Mouse (Mus musculus) C2C12 (cell line): ENCODE measurements at regions not wholly inside any gene's neighbourhood (a gene's known extent, or its start where the extent isn't known, plus 50 kb on each side); places are given as distances from the start of the nearest gene placed in this dataset.
A peak's percentile ranks its signal among the peaks of the same experiment; 100 is the strongest.

Experiments used
- H3K27me3 ChIP-seq: one replicate; pipeline ENCODE4 v1.6.1; 2011; ENCODE audit not compliant: control insufficient read depth, insufficient read depth, insufficient read length
- H3K36me3 ChIP-seq: one replicate; pipeline ENCODE4 v1.6.1; 2011; ENCODE audit not compliant: control insufficient read depth, insufficient read depth
- H3K4me3 ChIP-seq: one replicate; pipeline ENCODE4 v1.5.1; 2011; ENCODE audit warnings: mild to moderate bottlenecking, control low read depth; ENCODE audit not compliant: poor library complexity, insufficient read depth, severe bottlenecking
- H3K79me2 ChIP-seq: one replicate; pipeline ENCODE4 v1.6.1; 2011; ENCODE audit not compliant: control insufficient read depth, insufficient read depth
- H3K79me3 ChIP-seq: one replicate; pipeline ENCODE4 v1.6.1; 2011; ENCODE audit warnings: low read depth, control low read depth
- H3ac ChIP-seq: one replicate; pipeline ENCODE3; 2011; ENCODE audit warnings: low read depth; ENCODE audit not compliant: control insufficient read depth, insufficient read length
- CEBPB ChIP-seq: IDR thresholded peaks from one replicate; pipeline ENCODE4 v1.6.1; 2011; ENCODE audit warnings: low read depth, mild to moderate bottlenecking, control low read depth, moderate library complexity
- CTCF ChIP-seq: IDR thresholded peaks from one replicate; pipeline ENCODE4 v1.5.1; 2011; ENCODE audit not compliant: control insufficient read depth, insufficient read depth, insufficient read length
- FOSL1 ChIP-seq: IDR thresholded peaks from one replicate; pipeline ENCODE4 v1.8.0; 2011; ENCODE audit warnings: mild to moderate bottlenecking, low read length; ENCODE audit not compliant: poor library complexity, insufficient read depth, severe bottlenecking
- MAX ChIP-seq: IDR thresholded peaks from one replicate; pipeline ENCODE4 v1.6.1; 2011; ENCODE audit warnings: mild to moderate bottlenecking, control low read depth
- MYOD1 ChIP-seq: IDR thresholded peaks from one replicate; pipeline ENCODE4 v1.6.1; 2011; ENCODE audit warnings: low read depth; ENCODE audit not compliant: control insufficient read depth, insufficient read length
- MYOG ChIP-seq: IDR thresholded peaks from one replicate; pipeline ENCODE4 v1.6.1; 2011; ENCODE audit not compliant: control insufficient read depth, insufficient read length; ENCODE audit errors: extremely low read depth
- USF1 ChIP-seq: IDR thresholded peaks from one replicate; pipeline ENCODE4 v1.6.1; 2011; ENCODE audit warnings: low read depth, mild to moderate bottlenecking, control low read depth, moderate library complexity

- H3K36me3 ChIP-seq = no peaks in the 10 kb centered on the region
- H3K4me3 ChIP-seq = no peak overlapping the region
- no peaks in the 10 kb centered on the region for H3K79me3 ChIP-seq
- peaks cover 6% of the 10 kb centered on the region for H3K27me3 ChIP-seq
- H3ac ChIP-seq = no peak overlapping the region
- H3K79me2 ChIP-seq = no peaks in the 10 kb centered on the region
- TF ChIP-seq CTCF (no peak), MAX (no peak), CEBPB (peak; percentile 43), MYOD1 (no peak), USF1 (no peak)
Observed at GRCm38 (mm10) chr13:55985396-55985795, 149.4 kb upstream of the Pitx1 start.

GRCm38 (mm10) chr13:55984772-55985171 is 148.8 kb upstream of the Pitx1 start:
- no peak for TF ChIP-seq CTCF
- no peak for TF ChIP-seq MAX
- no peak for TF ChIP-seq FOSL1
- no peak for TF ChIP-seq MYOD1
- Histone ChIP-seq H3K36me3 (no peaks in the 10 kb centered on the region), H3K4me3 (no peak overlapping the region), H3ac (no peak overlapping the region), H3K27me3 (peaks cover 6% of the 10 kb centered on the region), H3K79me2 (no peaks in the 10 kb centered on the region), H3K79me3 (no peaks in the 10 kb centered on the region)

GRCm38 (mm10) chr13:55983851-55984250 is 147.9 kb upstream of the Pitx1 start:
- H3K36me3 ChIP-seq = no peaks in the 10 kb centered on the region
- TF ChIP-seq MYOG = no peak
- TF ChIP-seq CTCF = no peak
- TF ChIP-seq CEBPB = no peak
- no peak for TF ChIP-seq FOSL1
- TF ChIP-seq USF1 = no peak
- TF ChIP-seq MYOD1 = no peak
- TF ChIP-seq MAX = no peak
- H3ac ChIP-seq = no peak overlapping the region
- H3K27me3 ChIP-seq = peaks cover 6% of the 10 kb centered on the region
- no peaks in the 10 kb centered on the region for H3K79me3 ChIP-seq
- H3K79me2 ChIP-seq = no peaks in the 10 kb centered on the region
- no peak overlapping the region for H3K4me3 ChIP-seq

- Histone ChIP-seq H3K79me2 (no peaks in the 10 kb centered on the region), H3K4me3 (no peak overlapping the region), H3K36me3 (no peaks in the 10 kb centered on the region), H3ac (no peak overlapping the region), H3K27me3 (peaks cover 6% of the 10 kb centered on the region), H3K79me3 (no peaks in the 10 kb centered on the region)
- TF ChIP-seq CTCF = no peak
- no peak for TF ChIP-seq FOSL1
- no peak for TF ChIP-seq USF1
- no peak for TF ChIP-seq MYOD1
- no peak for TF ChIP-seq MAX
- no peak for TF ChIP-seq MYOG
- no peak for TF ChIP-seq CEBPB
Observed at GRCm38 (mm10) chr13:55981041-55981440, 145.0 kb upstream of the Pitx1 start.

- H3K4me3 ChIP-seq = no peak overlapping the region
- H3K27me3 ChIP-seq = peaks cover 7% of the 10 kb centered on the region
- H3K79me2 ChIP-seq = no peaks in the 10 kb centered on the region
- H3ac ChIP-seq = no peak overlapping the region
- TF ChIP-seq FOSL1 (no peak), MYOG (no peak), USF1 (no peak), CTCF (no peak), MAX (no peak), CEBPB (no peak), MYOD1 (no peak)
- no peaks in the 10 kb centered on the region for H3K79me3 ChIP-seq
- H3K36me3 ChIP-seq = no peaks in the 10 kb centered on the region
Observed at GRCm38 (mm10) chr13:55977902-55978301, 141.9 kb upstream of the Pitx1 start.

GRCm38 (mm10) chr13:55976911-55977381 is 141.0 kb upstream of the Pitx1 start:
- Histone ChIP-seq H3K4me3 (no peak overlapping the region), H3ac (no peak overlapping the region), H3K79me3 (no peaks in the 10 kb centered on the region), H3K79me2 (no peaks in the 10 kb centered on the region), H3K27me3 (peaks cover 3% of the 10 kb centered on the region), H3K36me3 (no peaks in the 10 kb centered on the region)
- TF ChIP-seq CEBPB (no peak), CTCF (no peak), FOSL1 (no peak)

- no peak overlapping the region for H3K4me3 ChIP-seq
- peaks cover 3% of the 10 kb centered on the region for H3K27me3 ChIP-seq
- no peaks in the 10 kb centered on the region for H3K79me2 ChIP-seq
- no peak overlapping the region for H3ac ChIP-seq
- no peaks in the 10 kb centered on the region for H3K79me3 ChIP-seq
- no peaks in the 10 kb centered on the region for H3K36me3 ChIP-seq
- TF ChIP-seq CTCF = no peak
Observed at GRCm38 (mm10) chr13:55974105-55974504, 138.1 kb upstream of the Pitx1 start.
